Mouse (Mus musculus): Measurements from ENCODE around the gene Slc3a1. TPM values are rescaled to one million over a fixed set of nuclear protein-coding genes. Genes with fewer than 3 reads are reported as not detected.

Gene Slc3a1
- polyA plus RNA-seq, 1 experiment from 2014 or later: 0.09 TPM

DNA sequence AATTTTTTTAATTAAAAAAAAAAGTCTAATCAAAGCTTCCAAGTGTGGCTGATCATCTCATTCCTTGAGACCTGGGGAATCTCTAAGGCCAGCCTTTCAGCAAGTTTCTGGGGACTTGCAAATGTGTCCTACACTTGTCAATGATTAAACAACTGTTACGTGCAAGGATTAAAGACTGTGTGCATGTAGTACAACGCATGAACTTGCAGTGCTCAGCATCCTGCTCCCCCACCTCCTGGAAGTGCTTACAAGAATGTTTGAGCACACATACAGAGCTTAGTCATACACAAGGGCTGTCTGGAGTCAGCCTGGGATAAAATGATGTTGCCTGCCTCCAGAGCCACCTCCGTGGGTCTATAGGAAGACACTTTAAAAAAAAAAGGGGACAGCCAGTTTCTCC lies 929 bp upstream of the Slc3a1 start:
- H3K4me2 ChIP-seq (ENCODE audit: low read length): no peak overlapping the region
- H3K27me3 ChIP-seq (replicated peaks; ENCODE audit: control insufficient read depth, insufficient read depth, low read length): no peaks in the 10 kb centered on the region
- H3K36me3 ChIP-seq (ENCODE audit: control insufficient read depth, insufficient read depth, low read length): no peaks in the 10 kb centered on the region
- WGBS: 85% methylated on average over 3 of the region's 3 CpGs
- H3K4me3 ChIP-seq (ENCODE audit: low read length): no peak overlapping the region
- H3K27ac ChIP-seq (ENCODE audit: low read depth, low read length): no peak overlapping the region
- H3K9me3 ChIP-seq (ENCODE audit: control insufficient read depth, low read length): no peaks in the 10 kb centered on the region
- H3K4me1 ChIP-seq (ENCODE audit: control insufficient read depth, insufficient read depth, low read depth, low read length): no peaks in the 10 kb centered on the region
- H3K9ac ChIP-seq (ENCODE audit: low read depth, low read length): no peak overlapping the region
- no peak for ATAC-seq

- no peaks in the 10 kb centered on the region for H3K9me3 ChIP-seq (ENCODE audit: control insufficient read depth, low read length)
- H3K4me3 ChIP-seq (ENCODE audit: low read length): no peak overlapping the region
- no peak overlapping the region for H3K27ac ChIP-seq (ENCODE audit: low read depth, low read length)
- no peaks in the 10 kb centered on the region for H3K4me1 ChIP-seq (ENCODE audit: control insufficient read depth, insufficient read depth, low read depth, low read length)
- H3K9ac ChIP-seq (ENCODE audit: low read depth, low read length): no peak overlapping the region
- no peaks in the 10 kb centered on the region for H3K36me3 ChIP-seq (ENCODE audit: control insufficient read depth, insufficient read depth, low read length)
- no peak overlapping the region for H3K4me2 ChIP-seq (ENCODE audit: low read length)
- no peaks in the 10 kb centered on the region for H3K27me3 ChIP-seq (replicated peaks; ENCODE audit: control insufficient read depth, insufficient read depth, low read length)
- WGBS: 98% methylated on average over 10 of the region's 10 CpGs
- ATAC-seq: no peak
Observed at GRCm38 (mm10) chr17:85028797-85029196, 621 bp downstream of the Slc3a1 start.

GRCm38 (mm10) chr17:85030651-85031050 lies 2.5 kb downstream of the Slc3a1 start:
- Histone ChIP-seq H3K36me3 (ENCODE audit: control insufficient read depth, insufficient read depth, low read length) (no peaks in the 10 kb centered on the region), H3K27ac (ENCODE audit: low read depth, low read length) (no peak overlapping the region), H3K27me3 (replicated peaks; ENCODE audit: control insufficient read depth, insufficient read depth, low read length) (no peaks in the 10 kb centered on the region), H3K9me3 (ENCODE audit: control insufficient read depth, low read length) (no peaks in the 10 kb centered on the region), H3K9ac (ENCODE audit: low read depth, low read length) (no peak overlapping the region), H3K4me1 (ENCODE audit: control insufficient read depth, insufficient read depth, low read depth, low read length) (no peaks in the 10 kb centered on the region), H3K4me2 (ENCODE audit: low read length) (no peak overlapping the region), H3K4me3 (ENCODE audit: low read length) (no peak overlapping the region)
- no peak for ATAC-seq
- WGBS: 81% methylated on average over 5 of the region's 5 CpGs

DNA sequence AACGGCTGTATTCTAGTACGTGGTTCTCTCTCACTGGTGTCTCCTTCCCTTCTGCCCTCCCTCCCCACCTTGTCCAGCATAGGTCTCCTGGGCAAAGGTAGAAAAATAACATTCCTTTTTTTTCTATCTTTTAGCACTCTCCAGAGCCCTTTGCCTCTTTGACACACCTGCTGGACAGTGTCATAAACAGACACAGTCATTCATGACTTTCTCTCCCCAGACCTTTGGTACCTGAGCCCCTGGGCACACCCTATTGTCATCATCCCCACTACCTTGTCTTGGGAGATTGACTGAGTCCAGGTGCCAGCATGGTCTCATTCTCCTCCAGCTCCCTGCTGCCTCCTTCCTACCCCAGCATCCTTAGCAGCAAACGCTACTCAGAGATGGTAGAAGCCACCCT lies 4.9 kb downstream of the Slc3a1 start:
- no peaks in the 10 kb centered on the region for H3K27me3 ChIP-seq (replicated peaks; ENCODE audit: control insufficient read depth, insufficient read depth, low read length)
- H3K9me3 ChIP-seq (ENCODE audit: control insufficient read depth, low read length): no peaks in the 10 kb centered on the region
- no peak overlapping the region for H3K4me2 ChIP-seq (ENCODE audit: low read length)
- H3K4me3 ChIP-seq (ENCODE audit: low read length): no peak overlapping the region
- 91% methylated on average over 3 of the region's 3 CpGs for WGBS
- no peak overlapping the region for H3K27ac ChIP-seq (ENCODE audit: low read depth, low read length)
- no peaks in the 10 kb centered on the region for H3K4me1 ChIP-seq (ENCODE audit: control insufficient read depth, insufficient read depth, low read depth, low read length)
- H3K9ac ChIP-seq (ENCODE audit: low read depth, low read length): no peak overlapping the region
- no peak for ATAC-seq
- H3K36me3 ChIP-seq (ENCODE audit: control insufficient read depth, insufficient read depth, low read length): no peaks in the 10 kb centered on the region

GRCm38 (mm10) chr17:85034068-85034467 lies 5.9 kb downstream of the Slc3a1 start:
- Histone ChIP-seq H3K27ac (ENCODE audit: low read depth, low read length) (no peak overlapping the region), H3K4me3 (ENCODE audit: low read length) (no peak overlapping the region), H3K4me2 (ENCODE audit: low read length) (no peak overlapping the region), H3K9me3 (ENCODE audit: control insufficient read depth, low read length) (no peaks in the 10 kb centered on the region), H3K36me3 (ENCODE audit: control insufficient read depth, insufficient read depth, low read length) (no peaks in the 10 kb centered on the region), H3K9ac (ENCODE audit: low read depth, low read length) (no peak overlapping the region), H3K4me1 (ENCODE audit: control insufficient read depth, insufficient read depth, low read depth, low read length) (no peaks in the 10 kb centered on the region), H3K27me3 (replicated peaks; ENCODE audit: control insufficient read depth, insufficient read depth, low read length) (no peaks in the 10 kb centered on the region)
- WGBS: 56% methylated on average over 11 of the region's 11 CpGs
- ATAC-seq: peak; percentile 63

- Histone ChIP-seq H3K36me3 (ENCODE audit: control insufficient read depth, insufficient read depth, low read length) (no peaks in the 10 kb centered on the region), H3K9me3 (ENCODE audit: control insufficient read depth, low read length) (no peaks in the 10 kb centered on the region), H3K9ac (ENCODE audit: low read depth, low read length) (no peak overlapping the region), H3K27ac (ENCODE audit: low read depth, low read length) (no peak overlapping the region), H3K4me3 (ENCODE audit: low read length) (no peak overlapping the region), H3K4me1 (ENCODE audit: control insufficient read depth, insufficient read depth, low read depth, low read length) (no peaks in the 10 kb centered on the region), H3K27me3 (replicated peaks; ENCODE audit: control insufficient read depth, insufficient read depth, low read length) (no peaks in the 10 kb centered on the region), H3K4me2 (ENCODE audit: low read length) (no peak overlapping the region)
- 90% methylated on average over 5 of the region's 5 CpGs for WGBS
- no peak for ATAC-seq
Observed at GRCm38 (mm10) chr17:85037855-85038254, 9.7 kb downstream of the Slc3a1 start.

- 84% methylated on average over 4 of the region's 4 CpGs for WGBS
- ATAC-seq: no peak
- Histone ChIP-seq H3K27me3 (replicated peaks; ENCODE audit: control insufficient read depth, insufficient read depth, low read length) (no peaks in the 10 kb centered on the region), H3K4me2 (ENCODE audit: low read length) (no peak overlapping the region), H3K27ac (ENCODE audit: low read depth, low read length) (no peak overlapping the region), H3K9me3 (ENCODE audit: control insufficient read depth, low read length) (no peaks in the 10 kb centered on the region), H3K4me1 (ENCODE audit: control insufficient read depth, insufficient read depth, low read depth, low read length) (no peaks in the 10 kb centered on the region), H3K4me3 (ENCODE audit: low read length) (no peak overlapping the region), H3K9ac (ENCODE audit: low read depth, low read length) (no peak overlapping the region), H3K36me3 (ENCODE audit: control insufficient read depth, insufficient read depth, low read length) (no peaks in the 10 kb centered on the region)
Observed at GRCm38 (mm10) chr17:85038311-85038710, 10.1 kb downstream of the Slc3a1 start.

GRCm38 (mm10) chr17:85038761-85039160 lies 10.6 kb downstream of the Slc3a1 start:
- Histone ChIP-seq H3K27me3 (replicated peaks; ENCODE audit: control insufficient read depth, insufficient read depth, low read length) (no peaks in the 10 kb centered on the region), H3K4me2 (ENCODE audit: low read length) (no peak overlapping the region), H3K27ac (ENCODE audit: low read depth, low read length) (no peak overlapping the region), H3K4me1 (ENCODE audit: control insufficient read depth, insufficient read depth, low read depth, low read length) (no peaks in the 10 kb centered on the region), H3K9me3 (ENCODE audit: control insufficient read depth, low read length) (no peaks in the 10 kb centered on the region), H3K36me3 (ENCODE audit: control insufficient read depth, insufficient read depth, low read length) (no peaks in the 10 kb centered on the region), H3K4me3 (ENCODE audit: low read length) (no peak overlapping the region), H3K9ac (ENCODE audit: low read depth, low read length) (no peak overlapping the region)
- WGBS: 98% methylated on average over 5 of the region's 5 CpGs
- ATAC-seq: no peak

DNA sequence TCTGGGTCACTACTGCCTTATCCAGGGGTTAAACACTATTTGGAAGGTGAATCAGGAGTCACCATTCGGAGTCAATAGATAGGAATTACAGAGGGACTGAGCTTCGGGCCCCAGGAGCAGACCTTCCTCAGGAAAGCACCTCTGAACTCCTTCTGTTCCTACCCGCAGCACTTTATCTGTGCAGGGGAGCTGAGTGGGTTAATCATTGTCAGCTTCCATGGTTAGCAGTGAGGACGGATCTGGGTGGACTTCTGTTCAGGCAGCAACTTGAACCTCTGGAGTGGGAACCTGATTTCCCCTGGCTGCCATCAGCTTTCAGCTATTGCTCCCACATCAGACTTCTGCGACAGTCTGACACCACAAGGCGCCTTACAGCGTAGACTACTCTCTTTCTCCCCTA lies 12.7 kb downstream of the Slc3a1 start:
- H3K36me3 ChIP-seq (ENCODE audit: control insufficient read depth, insufficient read depth, low read length): no peaks in the 10 kb centered on the region
- no peaks in the 10 kb centered on the region for H3K4me1 ChIP-seq (ENCODE audit: control insufficient read depth, insufficient read depth, low read depth, low read length)
- 75% methylated on average over 7 of the region's 7 CpGs for WGBS
- ATAC-seq: no peak
- H3K4me2 ChIP-seq (ENCODE audit: low read length): no peak overlapping the region
- no peak overlapping the region for H3K27ac ChIP-seq (ENCODE audit: low read depth, low read length)
- H3K9ac ChIP-seq (ENCODE audit: low read depth, low read length): no peak overlapping the region
- no peaks in the 10 kb centered on the region for H3K27me3 ChIP-seq (replicated peaks; ENCODE audit: control insufficient read depth, insufficient read depth, low read length)
- H3K4me3 ChIP-seq (ENCODE audit: low read length): no peak overlapping the region
- no peaks in the 10 kb centered on the region for H3K9me3 ChIP-seq (ENCODE audit: control insufficient read depth, low read length)

GRCm38 (mm10) chr17:85042419-85042818 lies 14.2 kb downstream of the Slc3a1 start:
- 70% methylated on average over 6 of the region's 6 CpGs for WGBS

More at GRCm38 (mm10) chr17:85042419-85042818, 14.2 kb downstream of the Slc3a1 start:
- no peaks in the 10 kb centered on the region for H3K4me1 ChIP-seq (ENCODE audit: control insufficient read depth, insufficient read depth, low read depth, low read length)
- H3K4me3 ChIP-seq (ENCODE audit: low read length): no peak overlapping the region
- H3K27me3 ChIP-seq (replicated peaks; ENCODE audit: control insufficient read depth, insufficient read depth, low read length): no peaks in the 10 kb centered on the region
- H3K27ac ChIP-seq (ENCODE audit: low read depth, low read length): no peak overlapping the region
- no peak overlapping the region for H3K9ac ChIP-seq (ENCODE audit: low read depth, low read length)
- H3K36me3 ChIP-seq (ENCODE audit: control insufficient read depth, insufficient read depth, low read length): no peaks in the 10 kb centered on the region
- no peak for ATAC-seq
- no peak overlapping the region for H3K4me2 ChIP-seq (ENCODE audit: low read length)
- H3K9me3 ChIP-seq (ENCODE audit: control insufficient read depth, low read length): no peaks in the 10 kb centered on the region

Measured in hindbrain, embryonic 16.5 days (tissue).